Comparison of ENCODE assay signal across 8 mouse cellular contexts in the genomic region with DNA sequence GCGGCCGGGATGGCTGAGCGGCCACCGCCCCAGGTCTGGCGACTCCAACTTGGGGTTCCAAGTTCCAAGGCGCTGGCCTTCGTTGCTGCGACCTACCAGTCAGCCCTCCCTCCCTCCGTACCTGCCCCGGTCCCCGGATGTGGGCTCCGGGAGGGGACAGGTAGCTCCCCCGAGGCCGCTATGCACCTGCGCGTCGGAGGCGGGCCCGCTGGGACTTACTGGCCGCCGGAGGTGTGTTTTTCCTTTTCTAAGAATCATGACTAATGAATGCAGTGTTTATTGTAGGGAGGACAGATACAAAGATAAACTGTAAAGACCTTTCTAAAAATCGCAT. TPM values are rescaled to one million over a fixed set of nuclear protein-coding genes. Genes with fewer than 3 reads are reported as not detected.
A peak's percentile ranks its signal among the peaks of the same experiment; 100 is the strongest.
DNase-seq lines count a peak whose midpoint lies in the region; ATAC-seq and TF ChIP-seq lines count a peak whose summit lies in the region.

No protein-coding gene starts in this region.

- whole genome bisulfite sequencing in hindbrain, embryonic 11.5 days, result 2% methylated on average over 22 of the region's 22 CpGs
- 1% methylated on average over 17 of the region's 22 CpGs for WGBS in limb, embryonic 13.5 days
- 1% methylated on average over 20 of the region's 22 CpGs for WGBS in neural tube, embryonic 13.5 days

- H3K4me3 ChIP-seq in testis, adult 2 months (ENCODE audit: control insufficient read depth, low read depth, low read length), result peak overlapping the region; percentile 62
- peak overlapping the region; percentile 53 for H3K4me3 ChIP-seq in hindbrain, embryonic 11.5 days (ENCODE audit: low read depth, low read length)
- H3K4me3 ChIP-seq in limb, embryonic 13.5 days, result peak overlapping the region; percentile 61
- H3K4me3 ChIP-seq in neural tube, embryonic 13.5 days, result peak overlapping the region; percentile 49

- H3K9me3 ChIP-seq in hindbrain, embryonic 11.5 days (ENCODE audit: control insufficient read depth, low read length), result no peaks in the 10 kb centered on the region
- H3K9me3 ChIP-seq in limb, embryonic 13.5 days, result no peaks in the 10 kb centered on the region
- no peaks in the 10 kb centered on the region for H3K9me3 ChIP-seq in neural tube, embryonic 13.5 days

- no peak for TF ChIP-seq POLR2A in testis, adult 2 months (IDR thresholded peaks at IDR 0.05; ENCODE audit: control insufficient read depth, low read depth, low read length)

- no peak overlapping the region for H3K9ac ChIP-seq in hindbrain, embryonic 11.5 days (ENCODE audit: low read depth, low read length)
- H3K9ac ChIP-seq in limb, embryonic 13.5 days, result peak overlapping the region; percentile 67
- peak overlapping the region; percentile 62; the same call in 1 of the 2 replicates for H3K9ac ChIP-seq in neural tube, embryonic 13.5 days

- DNase-seq in testis, postnatal 10 days (ENCODE audit: low spot score), result no peak
- no peak for DNase-seq in hindbrain, embryonic 11.5 days (ENCODE audit: low spot score)
- no peak for DNase-seq in right cerebral cortex, adult 2 months (ENCODE audit: low spot score in 2 of 2)
- DNase-seq in MN1 (ENCODE audit: low spot score), result no peak

- H3K4me1 ChIP-seq in testis, adult 2 months (ENCODE audit: control insufficient read depth, insufficient read depth, low read length), result peaks cover 9% of the 10 kb centered on the region
- H3K4me1 ChIP-seq in hindbrain, embryonic 11.5 days (replicated peaks; ENCODE audit: control insufficient read depth, insufficient read depth, low read length), result no peaks in the 10 kb centered on the region
- H3K4me1 ChIP-seq in limb, embryonic 13.5 days, result peaks cover 9% of the 10 kb centered on the region
- peaks cover 18% of the 10 kb centered on the region for H3K4me1 ChIP-seq in neural tube, embryonic 13.5 days (replicated peaks)

- H3K4me2 ChIP-seq in hindbrain, embryonic 11.5 days (replicated peaks; ENCODE audit: low read depth, low read length), result peak overlapping the region; percentile 51
- peak overlapping the region; percentile 85 for H3K4me2 ChIP-seq in limb, embryonic 13.5 days (replicated peaks)
- H3K4me2 ChIP-seq in neural tube, embryonic 13.5 days, result peak overlapping the region; percentile 73

- no peak overlapping the region for H3K27ac ChIP-seq in testis, adult 2 months (ENCODE audit: control insufficient read depth, insufficient read depth, low read depth, low read length)
- no peak overlapping the region for H3K27ac ChIP-seq in hindbrain, embryonic 11.5 days (ENCODE audit: low read depth, low read length)
- no peak overlapping the region for H3K27ac ChIP-seq in limb, embryonic 13.5 days
- H3K27ac ChIP-seq in neural tube, embryonic 13.5 days (replicated peaks), result no peak overlapping the region

- no peak for TF ChIP-seq CTCF in testis, adult 2 months (IDR thresholded peaks at IDR 0.05; ENCODE audit: control insufficient read depth, insufficient read depth, insufficient replicate concordance, low read depth, low read length)

- ATAC-seq in hindbrain, embryonic 11.5 days (ENCODE audit: low FRiP score), result peak; percentile 33; the same call in 1 of the 2 replicates
- ATAC-seq in limb, embryonic 13.5 days (ENCODE audit: low FRiP score, low read depth), result 0 out of 2 replicates have a peak, but pooled peaks have one; percentile 12
- 0 out of 2 replicates have a peak, but pooled peaks have one; percentile 38 for ATAC-seq in neural tube, embryonic 13.5 days (ENCODE audit: low read depth)
- no peak for ATAC-seq in monocyte, adult 5-6 weeks (replicated peaks; ENCODE audit: insufficient number of reproducible peaks, low FRiP score, low TSS enrichment, poor library complexity, severe bottlenecking)

- peaks cover 2% of the 10 kb centered on the region; the same call in 1 of the 2 replicates for H3K27me3 ChIP-seq in testis, adult 2 months (ENCODE audit: control insufficient read depth, insufficient read depth, low read length)
- peaks cover 36% of the 10 kb centered on the region for H3K27me3 ChIP-seq in hindbrain, embryonic 11.5 days (ENCODE audit: control insufficient read depth, insufficient read depth, low read length)
- H3K27me3 ChIP-seq in limb, embryonic 13.5 days, result peaks cover 52% of the 10 kb centered on the region
- H3K27me3 ChIP-seq in neural tube, embryonic 13.5 days, result peaks cover 65% of the 10 kb centered on the region

- H3K36me3 ChIP-seq in testis, adult 2 months (ENCODE audit: control insufficient read depth, insufficient read depth, low read length), result no peaks in the 10 kb centered on the region
- no peaks in the 10 kb centered on the region for H3K36me3 ChIP-seq in hindbrain, embryonic 11.5 days (ENCODE audit: control insufficient read depth, insufficient read depth, low read length)
- no peaks in the 10 kb centered on the region for H3K36me3 ChIP-seq in limb, embryonic 13.5 days
- no peaks in the 10 kb centered on the region for H3K36me3 ChIP-seq in neural tube, embryonic 13.5 days

RNA-seq across cellular contexts. Expression of a gene that starts 1.2 kb away (rescaled TPM):
- 17.8 and 20.2 TPM in 2 replicates for polyA plus RNA-seq in testis, adult 2 months (2012; rRNA removed)
- 23.5 and 28.2 TPM in 2 replicates for polyA plus RNA-seq in hindbrain, embryonic 11.5 days (2014; fragmentation: Nextera tagmentation; extraction: Ambion mirVana)
- 54.6 and 61.8 TPM in 2 replicates for polyA plus RNA-seq in limb, embryonic 13.5 days (2015; fragmentation: Nextera tagmentation; extraction: Ambion mirVana)
- polyA plus RNA-seq in neural tube, embryonic 13.5 days (2015; fragmentation: Nextera tagmentation; extraction: Ambion mirVana), result 3.0 and 6.9 TPM in 2 replicates
- 0.19 to 2.6 TPM (median 1.8 TPM) in 3 replicates for total RNA-seq in monocyte, adult 5-6 weeks (2017)

RNA-seq across cellular contexts. Expression of a gene that starts 35.1 kb away (rescaled TPM):
- 3.0 and 4.0 TPM in 2 replicates for polyA plus RNA-seq in testis, adult 2 months (2012; rRNA removed)
- polyA plus RNA-seq in hindbrain, embryonic 11.5 days (2014; fragmentation: Nextera tagmentation; extraction: Ambion mirVana), result 76.8 and 84.1 TPM in 2 replicates
- polyA plus RNA-seq in limb, embryonic 13.5 days (2015; fragmentation: Nextera tagmentation; extraction: Ambion mirVana), result 84.6 and 85.5 TPM in 2 replicates
- polyA plus RNA-seq in neural tube, embryonic 13.5 days (2015; fragmentation: Nextera tagmentation; extraction: Ambion mirVana), result 62.0 and 71.8 TPM in 2 replicates
- 23.8 to 67.9 TPM (median 47.0 TPM) in 3 replicates for total RNA-seq in monocyte, adult 5-6 weeks (2017)

Comparison
In these comparisons a context has a peak if more than half of its experiments do, and no peak if none do; other contexts are left out.
1. RNA of a gene that starts 35.1 kb away (polyA plus RNA-seq): 84.6 to 85.5 TPM in limb, embryonic 13.5 days, 76.8 to 84.1 TPM in hindbrain, embryonic 11.5 days and 62.0 to 71.8 TPM in neural tube, embryonic 13.5 days; 3.0 to 4.0 TPM in testis, adult 2 months; every median in the first group is over 10 times any median in the second.
2. Peak in every context shown above with its lines, with median percentiles within 50 percentile points of each other: H3K4me3 ChIP-seq and H3K4me2 ChIP-seq.